Mouse (Mus musculus) embryo, embryonic 9.5 days (tissue): ENCODE data around the gene Gtf2ird1.
A peak's percentile ranks its signal among the peaks of the same experiment; 100 is the strongest.
"Not testable (repeated sequence)": the region's sequence is repeated elsewhere in the genome, so short reads cannot be mapped to it uniquely, and the experiment has no call there.

Experiments
- DNase-seq: peaks from one replicate; pipeline ENCODE4 v3.0.0-alpha.2; 2017; ENCODE audit errors: extremely low spot score

Gene Gtf2ird1

GRCm38 (mm10) chr5:134410307-134410836, 46.1 kb downstream of the Gtf2ird1 start:
- no peak for DNase-seq

GRCm38 (mm10) chr5:134409606-134410306, 46.8 kb downstream of the Gtf2ird1 start:
- DNase-seq = no peak

- DNase-seq = no peak
Measured at GRCm38 (mm10) chr5:134408119-134408518, 48.4 kb downstream of the Gtf2ird1 start.

GRCm38 (mm10) chr5:134401841-134402240, 54.7 kb downstream of the Gtf2ird1 start:
- DNase-seq = no peak

GRCm38 (mm10) chr5:134397434-134398163, 58.9 kb downstream of the Gtf2ird1 start:
- DNase-seq = no peak

- no peak for DNase-seq
Measured at GRCm38 (mm10) chr5:134396519-134396918, 60.0 kb downstream of the Gtf2ird1 start.

GRCm38 (mm10) chr5:134394624-134395023, 61.9 kb downstream of the Gtf2ird1 start:
- peak; percentile 70 for DNase-seq

- no peak for DNase-seq
Measured at GRCm38 (mm10) chr5:134393624-134394023, 62.9 kb downstream of the Gtf2ird1 start.

- peak; percentile 65 for DNase-seq
Measured at GRCm38 (mm10) chr5:134385106-134385505, 71.4 kb downstream of the Gtf2ird1 start.

GRCm38 (mm10) chr5:134375256-134375655, 81.3 kb downstream of the Gtf2ird1 start:
- no peak for DNase-seq

- DNase-seq = no peak
Measured at GRCm38 (mm10) chr5:134374546-134374945, 82.0 kb downstream of the Gtf2ird1 start.

GRCm38 (mm10) chr5:134373912-134374488, 82.5 kb downstream of the Gtf2ird1 start:
- no peak for DNase-seq

- no peak for DNase-seq
Measured at GRCm38 (mm10) chr5:134372926-134373658, 83.4 kb downstream of the Gtf2ird1 start.

- DNase-seq = no peak
Measured at GRCm38 (mm10) chr5:134371511-134372289, 84.8 kb downstream of the Gtf2ird1 start.

- no peak for DNase-seq
Measured at GRCm38 (mm10) chr5:134370831-134371230, 85.7 kb downstream of the Gtf2ird1 start.

- no peak for DNase-seq
Measured at GRCm38 (mm10) chr5:134359101-134359500, 97.4 kb downstream of the Gtf2ird1 start.

- not testable (repeated sequence) for DNase-seq
Measured at GRCm38 (mm10) chr5:134355372-134355771, 101.1 kb downstream of the Gtf2ird1 start.

- no peak for DNase-seq
Measured at GRCm38 (mm10) chr5:134353117-134353516, 103.4 kb downstream of the Gtf2ird1 start.

GRCm38 (mm10) chr5:134352527-134353001, 104.0 kb downstream of the Gtf2ird1 start:
- DNase-seq = no peak

GRCm38 (mm10) chr5:134350660-134351059, 105.9 kb downstream of the Gtf2ird1 start:
- peak; percentile 53 for DNase-seq

GRCm38 (mm10) chr5:134347066-134347465, 109.5 kb downstream of the Gtf2ird1 start:
- no peak for DNase-seq
